In the genomic region with DNA sequence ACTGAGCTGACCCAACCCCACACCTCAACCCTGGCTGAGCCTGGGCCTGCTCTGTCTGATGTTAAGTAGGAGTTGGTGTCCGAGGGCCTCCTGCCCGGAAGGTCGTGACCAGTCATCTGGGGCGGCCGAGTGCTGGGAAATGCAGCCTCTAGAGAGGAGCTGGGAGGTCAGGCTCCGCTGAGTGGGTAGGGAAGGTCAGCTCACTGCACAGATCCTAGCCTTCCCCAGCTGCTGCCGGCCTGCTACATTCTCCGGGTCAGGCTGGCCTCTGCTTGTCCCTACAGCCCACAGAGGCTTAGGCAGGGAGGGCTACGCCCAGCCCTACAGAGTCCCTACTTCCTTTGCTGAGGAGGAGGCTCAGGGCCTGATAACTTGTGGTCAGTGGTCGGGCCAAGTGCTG, we compare ENCODE assay signal across 12 mouse cellular contexts. TPM values are rescaled to one million over a fixed set of nuclear protein-coding genes. Genes with fewer than 3 reads are reported as not detected.
A peak's percentile ranks its signal among the peaks of the same experiment; 100 is the strongest.
DNase-seq lines count a peak whose midpoint lies in the region; ATAC-seq lines count a peak whose summit lies in the region.
"Had no signal": no experiment of that assay in that cellular context is flagged by ENCODE, and none has a peak within 500 bp of the region (broad histone marks: within the 10 kb centered on the region; RNA-seq: fewer than 3 reads in every experiment).

No protein-coding gene starts in this region.

- H3K9ac ChIP-seq in heart, embryonic 12.5 days = peak overlapping the region; percentile 42; the same call in 1 of the 2 replicates

- no peak for DNase-seq in heart, adult 9 months (ENCODE audit: low spot score in 2 of 2)
- DNase-seq in kidney, postnatal 10 days = peak; percentile 61
- DNase-seq in yolk sac, embryonic 10.5 days (ENCODE audit: low spot score) = peak; percentile 29
- no peak for DNase-seq in cerebellum, postnatal 36 days
- no peak for DNase-seq in adrenal gland, postnatal 4 days (ENCODE audit: low spot score in 2 of 2)
- DNase-seq: adrenal gland, postnatal 10 days; cerebellum, adult 18-20 months; thymus, postnatal 25 days had no signal

- H3K36me3 ChIP-seq in heart, embryonic 12.5 days = no peaks in the 10 kb centered on the region
- H3K36me3 ChIP-seq in megakaryocyte, embryonic 14.5 days (replicated peaks; ENCODE audit: low read length) = peaks cover 3% of the 10 kb centered on the region

- no peak for ATAC-seq in heart, embryonic 12.5 days (ENCODE audit: insufficient number of reproducible peaks, low FRiP score)
- ATAC-seq in megakaryocyte, adult 5-6 weeks (ENCODE audit: poor library complexity, severe bottlenecking) = no peak
- ATAC-seq: CD4-positive, CD25-positive, alpha-beta regulatory T cell, adult 4 months had no signal

- H3K4me1 ChIP-seq in heart, embryonic 12.5 days (replicated peaks) = peaks cover 40% of the 10 kb centered on the region
- H3K4me1 ChIP-seq in megakaryocyte, embryonic 14.5 days = peaks cover 73% of the 10 kb centered on the region

- no peak overlapping the region for H3K4me2 ChIP-seq in heart, embryonic 12.5 days

- no peak overlapping the region for H3K4me3 ChIP-seq in heart, embryonic 12.5 days
- peak overlapping the region; percentile 90 for H3K4me3 ChIP-seq in megakaryocyte, embryonic 14.5 days (replicated peaks)

- H3K27me3 ChIP-seq in heart, embryonic 12.5 days (replicated peaks) = no peaks in the 10 kb centered on the region
- H3K27me3 ChIP-seq in megakaryocyte, embryonic 14.5 days (replicated peaks) = no peaks in the 10 kb centered on the region

- WGBS in heart, embryonic 12.5 days = 37% methylated on average over 10 of the region's 10 CpGs

- no peak overlapping the region for H3K27ac ChIP-seq in heart, embryonic 12.5 days (ENCODE audit: poor library complexity, severe bottlenecking)

- no peaks in the 10 kb centered on the region for H3K9me3 ChIP-seq in heart, embryonic 12.5 days (replicated peaks)
- no peaks in the 10 kb centered on the region for H3K9me3 ChIP-seq in megakaryocyte, embryonic 14.5 days

RNA-seq across cellular contexts. Expression of gene Txn2, which starts 22.3 kb away (rescaled TPM):
- polyA plus RNA-seq in heart, embryonic 12.5 days (2016; fragmentation: Nextera tagmentation; extraction: Ambion mirVana) = 228 and 231 TPM in 2 replicates
- polyA plus RNA-seq in megakaryocyte, embryonic 14.5 days (2012; ENCODE audit: insufficient read depth, low replicate concordance) = 186 and 405 TPM in 2 replicates
- total RNA-seq in megakaryocyte, adult 5-6 weeks (2015) = 162 and 187 TPM in 2 replicates
- 23.2 and 39.4 TPM in 2 replicates for total RNA-seq in megakaryocyte, adult 5-6 weeks (2017)
- 100 to 1,000 TPM; 271 to 275 TPM for total RNA-seq in adrenal gland, postnatal 4 days (2021)

RNA-seq across cellular contexts. Expression of gene Foxred2, which starts 50.0 kb away (rescaled TPM):
- 1.1 and 1.3 TPM in 2 replicates for polyA plus RNA-seq in heart, embryonic 12.5 days (2016; fragmentation: Nextera tagmentation; extraction: Ambion mirVana)
- 0.66 TPM in 1 of 2 replicates, not detected in the other for polyA plus RNA-seq in megakaryocyte, embryonic 14.5 days (2012; ENCODE audit: insufficient read depth, low replicate concordance)
- total RNA-seq in megakaryocyte, adult 5-6 weeks (2015) = 30.7 and 38.2 TPM in 2 replicates
- total RNA-seq in megakaryocyte, adult 5-6 weeks (2017) = 30.2 and 31.5 TPM in 2 replicates
- total RNA-seq in adrenal gland, postnatal 4 days (2021) = 1 to 10 TPM; 4.9 to 5.2 TPM

Comparison
In these comparisons a context has a peak if more than half of its experiments do, and no peak if none do; other contexts are left out.
1. DNase-seq: peak in kidney, postnatal 10 days (single experiment) and yolk sac, embryonic 10.5 days (single experiment); none in heart, adult 9 months (0 of 2), cerebellum, postnatal 36 days (0 of 2) and adrenal gland, postnatal 4 days (0 of 2).
2. RNA of gene Foxred2, which starts 50.0 kb away (total RNA-seq): 30.2 to 38.2 TPM in megakaryocyte, adult 5-6 weeks; 4.9 to 5.2 TPM in adrenal gland, postnatal 4 days; every median in the first group is over 4 times any median in the second.